Mouse (Mus musculus) liver, embryonic 14.5 days (tissue): ENCODE measurements around the gene Fam229b. TPM values are rescaled to one million over a fixed set of nuclear protein-coding genes. Genes with fewer than 3 reads are reported as not detected.

ENCODE experiments used
- ATAC-seq: fragments of 200-750 bp; cut with Nextera tagmentation; 2 replicates; pipeline ENCODE4 v1.8.0; 2017; ENCODE audit warnings: moderate number of reproducible peaks, mild to moderate bottlenecking, moderate library complexity; ENCODE audit not compliant: insufficient read depth
- DNase-seq, 3 experiments: peaks; one replicate each; pipeline ENCODE4 v3.0.0-alpha.2; 2012 to 2013; ENCODE audit warnings: low read depth in 3 of 3, low spot score in 3 of 3
- H3K27ac ChIP-seq: fragments of 300-500 bp; sonication (generic); 2 replicates; pipeline ENCODE4 v1.5.1; 2014; ENCODE audit warnings: moderate library complexity, mild to moderate bottlenecking, control low read depth, inconsistent platforms
- H3K27me3 ChIP-seq: fragments of 300-500 bp; sonication (generic); 2 replicates; pipeline ENCODE4 v1.6.1; 2014; ENCODE audit warnings: mild to moderate bottlenecking, low read length, moderate library complexity; ENCODE audit not compliant: control insufficient read depth, insufficient read depth
- H3K36me3 ChIP-seq: fragments of 300-500 bp; sonication (generic); replicated peaks from 2 replicates; pipeline ENCODE4 v1.6.1; 2014; ENCODE audit warnings: low read depth; ENCODE audit not compliant: control insufficient read depth, insufficient read depth
- H3K4me1 ChIP-seq, 2 experiments: fragments of 200-500 bp in 1 of 2; fragments of 300-500 bp in 1 of 2; sonication (generic) in 1 of 2; replicated peaks; 2 replicates each; pipeline ENCODE4 v1.6.1; 2012 to 2014; ENCODE audit warnings: antibody characterized with exemption in 1 of 2, inconsistent platforms in 1 of 2, low read length in 1 of 2; ENCODE audit not compliant: control insufficient read depth in 2 of 2, insufficient read depth in 2 of 2
- H3K4me2 ChIP-seq: fragments of 300-500 bp; sonication (generic); 2 replicates; pipeline ENCODE4 v1.6.1; 2014; ENCODE audit warnings: low read depth, mild to moderate bottlenecking, control low read depth, moderate library complexity
- H3K4me3 ChIP-seq, 2 experiments: fragments of 200-500 bp in 1 of 2; fragments of 300-500 bp in 1 of 2; sonication (generic) in 1 of 2; 2 replicates each; pipeline ENCODE4 v1.5.1; 2012 to 2014; ENCODE audit warnings: low read depth in 2 of 2, low read length in 2 of 2, mild to moderate bottlenecking in 2 of 2, control low read depth in 1 of 2, inconsistent platforms in 1 of 2, moderate library complexity in 1 of 2; ENCODE audit not compliant: insufficient read depth in 1 of 2
- H3K9ac ChIP-seq: fragments of 300-500 bp; sonication (generic); replicated peaks from 2 replicates; pipeline ENCODE4 v1.6.1; 2014; ENCODE audit warnings: mild to moderate bottlenecking, control low read depth, moderate library complexity
- H3K9me3 ChIP-seq: fragments of 300-500 bp; sonication (generic); 2 replicates; pipeline ENCODE4 v1.6.1; 2016; ENCODE audit warnings: low read length, mixed read lengths; ENCODE audit not compliant: control insufficient read depth
- CTCF ChIP-seq: IDR thresholded peaks from 2 replicates; pipeline ENCODE4 v1.5.1; 2016; ENCODE audit warnings: antibody characterized with exemption, low read depth, control low read depth
- EP300 ChIP-seq: IDR thresholded peaks from 2 replicates; pipeline ENCODE4 v1.6.1; 2016; ENCODE audit warnings: antibody characterized with exemption, low read depth
- WGBS: fragments of 180-500 bp; shearing (Covaris S2); extraction: QIAGEN DNeasy Blood & Tissue Kit; methylation state at CpG from one replicate; pipeline ENCODE4 v1.1.7; 2014; ENCODE audit not compliant: insufficient replicate concordance; 5-methylcytosine and 5-hydroxymethylcytosine counted together
- polyA plus RNA-seq, 2 experiments: library from polyadenylated mRNA; depleted of rRNA in 1 of 2; stranded (reverse) in 1 of 2; unstranded in 1 of 2; fragments of >200 nt; fragmentation: Nextera tagmentation in 1 of 2; extraction: Ambion mirVana in 1 of 2; gene quantifications; 2 replicates each; pipeline versions ENCODE4 v1.2.1 to v1.2.3; 2012 to 2014

Gene Fam229b
- polyA plus RNA-seq, 2 experiments = 0.41 to 1.6 TPM

DNA sequence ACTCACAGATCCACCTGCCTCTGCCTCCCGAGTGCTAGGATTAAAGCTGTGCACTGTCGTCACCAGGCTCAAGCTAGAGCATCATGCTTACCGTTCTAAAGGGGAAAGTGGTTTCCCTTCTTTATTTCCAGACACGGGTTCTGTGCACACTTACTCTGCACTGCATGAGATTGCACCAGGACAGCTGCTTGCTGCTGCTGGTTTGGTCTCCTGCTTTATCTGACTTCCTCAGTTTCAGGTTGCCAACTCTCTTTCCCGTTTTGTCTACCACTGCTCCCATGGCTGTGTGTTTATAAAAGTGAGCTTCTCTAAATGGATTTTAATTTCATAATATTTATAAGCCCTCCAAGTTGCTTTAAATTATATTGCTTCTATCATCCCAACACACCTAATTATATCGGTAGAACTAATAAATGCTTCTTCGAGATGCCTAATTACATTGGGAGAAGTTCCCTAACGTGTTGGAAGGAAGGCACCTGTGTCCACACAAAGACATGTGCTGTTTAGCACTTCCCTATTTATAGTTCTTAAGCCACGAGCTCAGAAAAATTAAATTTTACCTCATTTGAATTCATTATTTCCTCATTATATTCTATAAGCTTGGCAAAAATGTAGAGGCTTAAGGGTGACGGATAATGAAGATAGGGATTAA lies 24.8 kb downstream of the Fam229b start:
- H3K36me3 ChIP-seq = no peaks in the 10 kb centered on the region
- H3K27ac ChIP-seq = no peak overlapping the region
- 33% methylated on average over 10 of the region's 10 CpGs for WGBS
- H3K4me1 ChIP-seq = no peaks in the 10 kb centered on the region
- no peak overlapping the region for H3K9ac ChIP-seq
- no peak for DNase-seq
- H3K4me3 ChIP-seq = no peak overlapping the region
- H3K9me3 ChIP-seq = no peaks in the 10 kb centered on the region
- H3K27me3 ChIP-seq = no peaks in the 10 kb centered on the region
- no peak for ATAC-seq
- TF ChIP-seq CTCF (no peak), EP300 (no peak)
- H3K4me2 ChIP-seq = no peak overlapping the region

GRCm38 (mm10) chr10:39106935-39107334 lies 26.8 kb downstream of the Fam229b start:
- Histone ChIP-seq H3K27ac (no peak overlapping the region), H3K4me3 (no peak overlapping the region), H3K4me2 (no peak overlapping the region), H3K27me3 (no peaks in the 10 kb centered on the region), H3K36me3 (no peaks in the 10 kb centered on the region), H3K9me3 (no peaks in the 10 kb centered on the region), H3K4me1 (no peaks in the 10 kb centered on the region), H3K9ac (no peak overlapping the region)
- no peak for TF ChIP-seq EP300
- no peak for TF ChIP-seq CTCF
- ATAC-seq (no peak), DNase-seq (no peak)
- 65% methylated on average over 4 of the region's 4 CpGs for WGBS

DNA sequence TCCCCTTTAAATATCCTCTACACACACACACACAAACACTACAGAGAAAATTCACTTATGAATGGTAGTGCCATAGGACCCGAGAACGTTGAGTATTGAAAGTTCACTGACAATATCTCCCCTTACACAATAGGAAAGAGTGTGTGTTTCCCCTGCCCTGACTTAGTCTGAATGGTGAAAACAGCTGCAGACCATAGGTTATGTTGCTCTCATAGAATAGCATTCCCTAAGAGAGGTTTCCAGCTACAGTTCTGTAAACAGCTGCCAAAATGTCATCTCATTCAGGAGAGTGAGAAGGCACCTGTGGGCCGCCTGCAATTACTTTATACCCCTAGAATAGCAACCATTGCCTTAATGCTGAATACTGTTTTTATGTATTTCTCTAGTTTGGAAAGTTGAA lies 27.3 kb downstream of the Fam229b start:
- Histone ChIP-seq H3K27ac (no peak overlapping the region), H3K36me3 (no peaks in the 10 kb centered on the region), H3K9me3 (no peaks in the 10 kb centered on the region), H3K9ac (no peak overlapping the region), H3K4me1 (no peaks in the 10 kb centered on the region), H3K27me3 (no peaks in the 10 kb centered on the region), H3K4me3 (no peak overlapping the region), H3K4me2 (no peak overlapping the region)
- ATAC-seq (no peak), DNase-seq (no peak)
- 56% methylated on average over 3 of the region's 3 CpGs for WGBS
- TF ChIP-seq EP300 (no peak), CTCF (no peak)

- Histone ChIP-seq H3K36me3 (no peaks in the 10 kb centered on the region), H3K4me3 (no peak overlapping the region), H3K9me3 (no peaks in the 10 kb centered on the region), H3K4me1 (no peaks in the 10 kb centered on the region), H3K4me2 (no peak overlapping the region), H3K27ac (no peak overlapping the region), H3K27me3 (no peaks in the 10 kb centered on the region), H3K9ac (no peak overlapping the region)
- WGBS = 65% methylated on average over 8 of the region's 8 CpGs
- TF ChIP-seq CTCF (no peak), EP300 (no peak)
- DNase-seq = no peak
- no peak for ATAC-seq
These were observed 28.8 kb downstream of the Fam229b start for GRCm38 (mm10) chr10:39104803-39105449.

- TF ChIP-seq CTCF (no peak), EP300 (no peak)
- 85% methylated on average over 10 of the region's 10 CpGs for WGBS
These were observed 35.0 kb downstream of the Fam229b start for GRCm38 (mm10) chr10:39098746-39099145.

More at GRCm38 (mm10) chr10:39098746-39099145, 35.0 kb downstream of the Fam229b start:
- no peak overlapping the region for H3K4me2 ChIP-seq
- H3K27me3 ChIP-seq = no peaks in the 10 kb centered on the region
- H3K9me3 ChIP-seq = no peaks in the 10 kb centered on the region
- no peaks in the 10 kb centered on the region for H3K4me1 ChIP-seq
- H3K4me3 ChIP-seq = no peak overlapping the region
- H3K9ac ChIP-seq = no peak overlapping the region
- ATAC-seq = no peak
- no peak for DNase-seq
- H3K27ac ChIP-seq = no peak overlapping the region
- no peaks in the 10 kb centered on the region for H3K36me3 ChIP-seq
